Mouse (Mus musculus) right cerebral cortex, postnatal 4 days (tissue): ENCODE measurements at regions not wholly inside any gene's neighbourhood (a gene's known extent, or its start where the extent isn't known, plus 50 kb on each side); places are given as distances from the start of the nearest gene placed in this dataset.

ENCODE experiments used
- DNase-seq: peaks from one replicate; pipeline ENCODE4 v3.0.0-alpha.2; 2022

GRCm38 (mm10) chr4:125765171-125765570 is 259.2 kb upstream of the Csf3r start:
- DNase-seq: no peak

GRCm38 (mm10) chr4:125777126-125777525 is 247.2 kb upstream of the Csf3r start:
- DNase-seq: no peak

GRCm38 (mm10) chr4:125780113-125780512 is 244.2 kb upstream of the Csf3r start:
- DNase-seq: no peak

GRCm38 (mm10) chr4:125780921-125781487 is 243.3 kb upstream of the Csf3r start:
- DNase-seq: peak; percentile 44

- DNase-seq: no peak
These were observed 242.0 kb upstream of the Csf3r start for GRCm38 (mm10) chr4:125782346-125782745.

- no peak for DNase-seq
These were observed 238.3 kb upstream of the Csf3r start for GRCm38 (mm10) chr4:125786083-125786482.

GRCm38 (mm10) chr4:125794679-125795078 is 229.7 kb upstream of the Csf3r start:
- no peak for DNase-seq

- no peak for DNase-seq
These were observed 216.4 kb upstream of the Csf3r start for GRCm38 (mm10) chr4:125807923-125808322.

- DNase-seq: no peak
These were observed 214.8 kb upstream of the Csf3r start for GRCm38 (mm10) chr4:125809446-125810108.

- DNase-seq: no peak
These were observed 214.1 kb upstream of the Csf3r start for GRCm38 (mm10) chr4:125810247-125810646.

- DNase-seq: peak; percentile 83
These were observed 210.0 kb upstream of the Csf3r start for GRCm38 (mm10) chr4:125814311-125814710.

GRCm38 (mm10) chr4:125815276-125815675 is 209.1 kb upstream of the Csf3r start:
- no peak for DNase-seq

GRCm38 (mm10) chr4:125824525-125824924 is 199.8 kb upstream of the Csf3r start:
- DNase-seq: peak; percentile 42

GRCm38 (mm10) chr4:125826416-125826815 is 197.9 kb upstream of the Csf3r start:
- peak; percentile 29 for DNase-seq

GRCm38 (mm10) chr4:125835250-125835649 is 189.1 kb upstream of the Csf3r start:
- DNase-seq: no peak

GRCm38 (mm10) chr4:125847568-125847967 is 176.8 kb upstream of the Csf3r start:
- DNase-seq: no peak

- peak; percentile 68 for DNase-seq
These were observed 174.1 kb upstream of the Csf3r start for GRCm38 (mm10) chr4:125850300-125850699.

- no peak for DNase-seq
These were observed 171.8 kb upstream of the Csf3r start for GRCm38 (mm10) chr4:125852545-125852944.

- DNase-seq: no peak
These were observed 168.3 kb upstream of the Csf3r start for GRCm38 (mm10) chr4:125855983-125856591.

GRCm38 (mm10) chr4:125856781-125857180 is 167.6 kb upstream of the Csf3r start:
- no peak for DNase-seq

GRCm38 (mm10) chr4:125865057-125865456 is 159.3 kb upstream of the Csf3r start:
- DNase-seq: no peak

- no peak for DNase-seq
These were observed 158.6 kb upstream of the Csf3r start for GRCm38 (mm10) chr4:125865728-125866127.

- no peak for DNase-seq
These were observed 153.1 kb upstream of the Csf3r start for GRCm38 (mm10) chr4:125871211-125871610.

GRCm38 (mm10) chr4:125880028-125880427 is 144.3 kb upstream of the Csf3r start:
- DNase-seq: no peak
